Mouse (Mus musculus) E14TG2a.4 (cell line): ENCODE results near the gene Mfap3.
"Not testable (repeated sequence)": the region's sequence is repeated elsewhere in the genome, so short reads cannot be mapped to it uniquely, and the experiment has no call there.

Experiments
- H3K27me3 ChIP-seq: 2 replicates; pipeline ENCODE4 v1.6.1; 2014; ENCODE audit warnings: low read length, control low read depth; ENCODE audit not compliant: insufficient read depth
- H3K36me3 ChIP-seq: 2 replicates; pipeline ENCODE4 v1.6.1; 2014; ENCODE audit warnings: low read length, control low read depth; ENCODE audit not compliant: insufficient read depth
- H3K4me1 ChIP-seq: replicated peaks from 2 replicates; pipeline ENCODE4 v1.6.1; 2014; ENCODE audit warnings: low read depth, low read length, control low read depth
- H3K4me3 ChIP-seq: replicated peaks from 2 replicates; pipeline ENCODE4 v1.5.1; 2014; ENCODE audit warnings: mild to moderate bottlenecking, low read length
- H3K9me3 ChIP-seq: 2 replicates; pipeline ENCODE4 v1.6.1; 2014; ENCODE audit warnings: low read length, control low read depth
- CTCF ChIP-seq: conservative IDR thresholded peaks from 2 replicates; pipeline ENCODE4 v1.5.1; 2014; ENCODE audit warnings: low read length
- NANOG ChIP-seq: IDR thresholded peaks from 2 replicates; pipeline ENCODE4 v1.6.1; 2014; ENCODE audit warnings: borderline replicate concordance, low read length, mixed read lengths
- POU5F1 ChIP-seq: IDR thresholded peaks from 2 replicates; pipeline ENCODE4 v1.6.1; 2014; ENCODE audit warnings: low read length, borderline replicate concordance

Mfap3 gene

DNA sequence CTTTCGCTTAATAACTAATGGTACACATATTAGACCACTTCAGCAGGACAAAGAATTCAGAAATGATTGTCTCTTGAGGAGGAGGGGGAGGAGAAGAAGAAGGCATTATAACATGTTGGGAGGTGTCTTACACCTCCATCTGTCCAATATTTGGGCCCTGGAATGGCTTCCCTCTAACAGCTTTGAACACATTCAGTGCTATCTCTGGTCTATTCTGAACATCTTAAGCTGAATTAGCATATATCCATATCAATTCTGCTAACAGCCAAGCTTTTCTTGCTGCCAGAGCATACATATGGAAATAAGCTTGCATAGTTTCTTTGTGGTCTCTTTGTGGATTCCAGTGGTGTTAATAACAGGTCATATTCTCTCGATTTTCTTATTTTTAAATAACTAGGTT is 22.2 kb downstream of the Mfap3 start:
- Histone ChIP-seq H3K9me3 (peaks cover 3% of the 10 kb centered on the region; the same call in 1 of the 2 replicates), H3K36me3 (no peaks in the 10 kb centered on the region), H3K27me3 (no peaks in the 10 kb centered on the region), H3K4me1 (no peaks in the 10 kb centered on the region), H3K4me3 (no peak overlapping the region)
- no peak for TF ChIP-seq POU5F1
- TF ChIP-seq CTCF, result no peak
- TF ChIP-seq NANOG, result no peak

DNA sequence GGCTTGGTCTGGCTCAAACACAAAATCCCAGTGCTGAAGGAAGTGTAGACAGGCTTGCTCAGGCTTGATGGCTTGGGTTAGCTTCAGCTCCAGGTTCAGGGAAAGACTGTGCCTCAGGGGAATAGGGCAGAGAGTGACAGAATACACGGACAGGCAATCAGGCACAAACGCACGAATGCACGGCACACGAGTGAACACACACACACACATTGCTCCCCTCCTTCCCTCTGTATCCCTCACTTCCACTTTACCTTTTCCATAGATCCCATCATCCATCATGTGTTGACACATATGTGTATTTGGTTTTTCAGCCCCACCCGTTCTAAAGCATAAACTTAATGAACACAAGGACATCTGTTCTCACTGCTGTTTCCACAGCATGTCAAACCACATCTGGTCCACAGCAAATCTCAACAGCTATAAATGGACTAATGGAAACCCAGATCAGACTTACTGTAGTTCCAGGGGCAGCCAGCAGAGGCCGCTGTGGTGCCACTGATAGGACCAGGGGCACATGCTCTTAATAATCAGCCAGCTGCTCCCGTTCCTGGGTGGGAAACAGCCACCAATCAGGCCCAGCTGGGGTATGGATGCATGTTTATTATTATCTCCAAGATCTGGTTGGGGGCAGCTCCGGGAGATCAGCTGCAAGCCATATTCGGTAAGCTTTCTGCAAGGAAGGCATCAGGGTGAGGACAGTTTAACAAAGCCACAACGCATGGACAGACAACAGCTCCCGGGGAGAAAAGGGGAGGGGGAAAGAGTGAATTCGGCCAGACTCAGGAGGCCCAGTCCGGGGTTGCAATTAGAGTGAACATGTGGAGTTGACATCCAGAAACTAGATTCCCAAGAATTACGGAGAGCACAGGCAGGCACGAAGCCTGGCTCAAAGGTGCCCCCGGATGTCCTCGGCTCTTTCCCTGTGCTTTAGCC is 30.4 kb downstream of the Mfap3 start:
- no peak for TF ChIP-seq NANOG
- TF ChIP-seq CTCF, result peak; percentile 73
- Histone ChIP-seq H3K27me3 (0 out of 2 replicates have a peak, but pooled peaks cover 3% of the 10 kb centered on the region), H3K9me3 (peaks cover 50% of the 10 kb centered on the region), H3K4me3 (no peak overlapping the region), H3K36me3 (no peaks in the 10 kb centered on the region), H3K4me1 (peaks cover 4% of the 10 kb centered on the region; the same call in 1 of the 2 replicates)

DNA sequence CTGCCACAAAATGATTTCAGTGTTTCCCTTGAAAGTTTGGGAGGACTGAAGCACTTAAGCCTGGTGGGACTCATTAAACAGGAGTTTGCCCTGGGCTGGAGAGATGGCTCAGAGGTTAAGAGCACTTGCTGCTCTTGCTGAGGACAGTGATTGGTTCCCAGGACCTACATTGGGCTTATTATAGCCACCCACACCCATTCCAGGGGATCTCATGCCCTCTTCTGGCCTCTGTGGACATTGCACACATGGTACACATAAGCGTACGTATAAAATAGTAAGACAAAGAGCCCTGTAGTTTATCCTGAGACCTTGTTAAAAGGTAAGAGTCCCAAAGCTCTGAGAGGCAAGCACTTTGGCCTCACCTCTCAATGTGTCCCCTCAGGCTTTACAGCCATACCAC is 31.8 kb downstream of the Mfap3 start:
- Histone ChIP-seq H3K9me3 (peaks cover 57% of the 10 kb centered on the region), H3K27me3 (0 out of 2 replicates have a peak, but pooled peaks cover 3% of the 10 kb centered on the region), H3K4me1 (peaks cover 4% of the 10 kb centered on the region; the same call in 1 of the 2 replicates), H3K4me3 (no peak overlapping the region), H3K36me3 (no peaks in the 10 kb centered on the region)
- TF ChIP-seq POU5F1 (no peak), CTCF (no peak), NANOG (no peak)

DNA sequence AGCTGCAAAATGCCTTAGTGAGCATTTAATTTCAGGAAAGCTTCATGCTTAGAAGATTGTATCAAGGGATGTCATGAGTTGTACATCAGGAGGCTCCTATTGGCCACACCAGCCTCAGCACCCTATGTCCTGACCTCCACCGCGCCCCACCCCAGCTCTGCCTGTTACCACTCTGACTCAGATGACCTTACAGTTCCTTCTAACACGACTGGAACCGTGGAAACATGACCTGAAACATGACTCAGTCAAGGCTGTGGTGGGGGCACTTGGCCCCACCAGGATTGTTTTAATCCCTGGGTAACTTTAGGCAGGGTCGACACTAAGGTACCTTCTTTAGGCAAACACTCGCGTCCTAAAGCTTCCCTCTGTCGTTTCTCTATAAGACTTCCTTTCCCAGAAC is 32.6 kb downstream of the Mfap3 start:
- TF ChIP-seq NANOG (no peak), CTCF (no peak), POU5F1 (no peak)
- Histone ChIP-seq H3K36me3 (no peaks in the 10 kb centered on the region), H3K4me1 (peaks cover 4% of the 10 kb centered on the region; the same call in 1 of the 2 replicates), H3K9me3 (peaks cover 57% of the 10 kb centered on the region), H3K4me3 (no peak overlapping the region), H3K27me3 (0 out of 2 replicates have a peak, but pooled peaks cover 3% of the 10 kb centered on the region)

DNA sequence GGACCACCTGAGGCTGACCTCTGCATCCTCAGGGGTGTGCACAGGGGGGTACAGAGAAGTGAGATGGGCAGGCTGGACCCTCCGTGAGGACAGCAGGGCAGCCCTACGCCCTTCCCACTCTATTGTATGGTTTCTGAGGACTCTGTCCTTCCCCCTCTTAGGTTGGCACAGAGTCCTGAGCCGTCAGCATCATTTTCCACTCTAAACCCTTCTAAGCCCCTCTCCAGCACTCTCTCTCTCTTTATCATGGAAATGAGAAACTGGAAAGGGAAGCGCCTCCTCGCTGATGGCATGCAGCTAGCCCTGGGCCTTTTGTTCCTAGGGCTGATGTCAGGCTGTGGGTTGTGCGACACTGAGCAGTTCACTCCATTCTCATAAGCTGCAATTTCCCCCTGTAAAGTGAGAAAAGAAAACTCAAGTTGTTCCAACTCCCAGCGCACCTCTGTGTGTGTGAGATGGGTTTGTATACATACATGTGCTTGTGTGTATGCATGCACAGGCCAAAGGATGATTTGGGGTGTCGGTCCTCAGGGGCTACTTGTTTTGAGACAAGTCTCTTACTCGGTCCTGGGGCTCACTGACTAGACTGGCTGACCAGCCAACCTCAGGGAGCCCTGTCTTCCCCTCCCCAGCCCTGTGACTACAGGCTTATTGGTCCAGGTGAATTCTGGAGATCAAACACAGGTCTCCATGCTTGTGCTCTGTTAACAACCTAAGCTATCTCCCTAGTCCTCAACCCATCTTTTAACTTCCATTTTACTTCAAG is 34.7 kb downstream of the Mfap3 start:
- H3K4me1 ChIP-seq, result no peaks in the 10 kb centered on the region
- no peaks in the 10 kb centered on the region for H3K36me3 ChIP-seq
- H3K27me3 ChIP-seq, result no peaks in the 10 kb centered on the region
- H3K9me3 ChIP-seq, result peaks cover 57% of the 10 kb centered on the region
- no peak overlapping the region for H3K4me3 ChIP-seq
- TF ChIP-seq NANOG, result no peak
- TF ChIP-seq CTCF, result no peak
- TF ChIP-seq POU5F1, result no peak

DNA sequence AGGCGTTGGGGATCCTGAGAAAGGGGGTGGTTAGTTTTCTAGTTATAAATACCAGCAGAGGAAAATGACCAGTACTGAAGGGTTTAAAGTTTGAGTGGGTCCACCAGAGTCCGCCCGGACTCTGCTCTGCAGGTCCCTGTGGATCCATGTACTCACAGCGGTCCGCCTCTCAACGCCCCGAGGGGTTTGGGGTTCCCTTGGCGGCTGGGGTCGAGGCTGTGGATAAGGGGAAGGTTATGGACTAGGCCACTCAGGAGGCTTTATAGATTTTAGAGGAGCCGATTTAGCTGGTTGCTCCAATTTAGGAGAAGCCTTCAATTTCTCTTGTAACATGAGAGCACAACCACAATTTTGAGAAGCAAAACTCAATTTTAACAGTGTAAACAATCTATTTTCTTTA is 39.5 kb downstream of the Mfap3 start:
- H3K27me3 ChIP-seq, H3K4me3 ChIP-seq, H3K4me1 ChIP-seq, H3K36me3 ChIP-seq: not testable (repeated sequence)
- H3K9me3 ChIP-seq, result peaks cover 41% of the 10 kb centered on the region

DNA sequence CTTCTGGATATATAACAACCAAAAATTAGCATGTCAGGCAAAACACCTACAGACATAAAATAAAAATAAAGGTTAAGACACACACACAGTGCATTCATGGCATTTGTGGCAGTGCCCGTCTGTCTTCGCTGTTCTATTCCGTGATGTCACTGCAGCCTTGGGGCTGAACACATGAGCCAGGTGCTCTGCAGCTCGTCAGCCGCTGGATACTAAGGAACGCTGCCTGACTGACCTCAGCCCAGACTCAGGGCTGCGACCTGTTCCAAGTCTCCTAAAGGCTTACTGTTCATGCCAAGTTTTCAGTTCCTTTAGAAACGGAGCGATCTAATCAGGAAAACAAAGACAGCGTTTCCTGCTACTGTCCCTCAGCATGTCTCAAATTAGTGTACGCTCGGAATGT is 46.1 kb downstream of the Mfap3 start:
- no peaks in the 10 kb centered on the region for H3K27me3 ChIP-seq
- H3K9me3 ChIP-seq, result peaks cover 27% of the 10 kb centered on the region
- peaks cover 3% of the 10 kb centered on the region for H3K4me1 ChIP-seq
- H3K36me3 ChIP-seq, result no peaks in the 10 kb centered on the region
- TF ChIP-seq NANOG (no peak), CTCF (no peak), POU5F1 (no peak)
- H3K4me3 ChIP-seq, result no peak overlapping the region

DNA sequence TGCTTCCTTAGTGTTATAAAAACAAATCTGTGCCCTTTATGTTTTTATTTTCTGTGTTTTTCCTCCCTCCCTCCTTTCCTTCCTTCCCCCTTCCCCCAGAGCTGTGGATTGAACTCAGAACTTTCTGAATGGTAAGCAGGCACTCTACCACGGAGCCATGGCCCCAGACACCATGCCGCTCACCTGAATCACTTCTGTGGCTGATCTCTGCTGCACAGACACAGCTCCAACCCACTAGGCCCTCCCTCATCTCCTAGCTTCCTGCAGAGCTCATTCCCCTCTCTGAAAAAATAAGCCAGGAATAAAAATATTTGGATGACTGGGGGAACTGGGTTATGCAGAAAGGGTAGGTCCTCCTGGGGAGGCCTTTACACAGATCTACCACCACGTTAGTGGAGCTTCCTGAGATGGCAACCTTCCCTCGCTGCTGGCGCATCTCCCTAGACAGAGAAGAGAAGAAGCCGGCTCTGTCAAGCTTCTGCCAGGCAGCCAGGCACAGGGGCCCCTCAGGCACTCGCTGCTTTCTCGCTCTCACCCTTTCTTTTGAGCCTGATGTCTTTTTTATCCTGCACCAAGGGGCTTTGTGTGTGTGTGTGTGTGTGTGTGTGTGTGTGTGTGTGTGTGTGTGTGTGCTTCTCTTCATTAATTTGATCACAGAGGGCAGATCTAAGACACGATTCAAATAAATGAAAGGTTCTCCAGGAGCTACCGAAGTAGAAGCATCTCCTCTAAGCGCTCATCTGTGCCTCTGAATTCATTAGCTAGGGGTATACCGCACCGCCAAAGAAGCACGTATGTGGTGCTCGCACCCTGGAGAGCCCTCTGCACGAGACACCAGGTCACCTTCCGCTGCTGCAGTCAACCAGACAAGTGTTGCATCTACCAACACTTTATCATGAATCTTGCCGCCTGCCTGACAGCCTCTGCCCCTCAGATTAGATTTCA is 47.9 kb downstream of the Mfap3 start:
- peaks cover 9% of the 10 kb centered on the region for H3K4me1 ChIP-seq
- peaks cover 29% of the 10 kb centered on the region for H3K9me3 ChIP-seq
- H3K27me3 ChIP-seq, result no peaks in the 10 kb centered on the region
- H3K4me3 ChIP-seq, result 0 out of 2 replicates have a peak overlapping the region, but pooled peaks have one; percentile 13
- no peaks in the 10 kb centered on the region for H3K36me3 ChIP-seq
- TF ChIP-seq CTCF (no peak), NANOG (no peak), POU5F1 (no peak)
